Mouse (Mus musculus) spleen, adult 18-20 months (tissue): Measurements from ENCODE around the gene Tapt1.
"Not testable (repeated sequence)": the region's sequence is repeated elsewhere in the genome, so short reads cannot be mapped to it uniquely, and the experiment has no call there.

Experiments
- DNase-seq, 2 experiments: peaks; one replicate each; pipeline ENCODE4 v3.0.0; 2022; ENCODE audit warnings: mixed read lengths in 2 of 2

Gene Tapt1

DNA sequence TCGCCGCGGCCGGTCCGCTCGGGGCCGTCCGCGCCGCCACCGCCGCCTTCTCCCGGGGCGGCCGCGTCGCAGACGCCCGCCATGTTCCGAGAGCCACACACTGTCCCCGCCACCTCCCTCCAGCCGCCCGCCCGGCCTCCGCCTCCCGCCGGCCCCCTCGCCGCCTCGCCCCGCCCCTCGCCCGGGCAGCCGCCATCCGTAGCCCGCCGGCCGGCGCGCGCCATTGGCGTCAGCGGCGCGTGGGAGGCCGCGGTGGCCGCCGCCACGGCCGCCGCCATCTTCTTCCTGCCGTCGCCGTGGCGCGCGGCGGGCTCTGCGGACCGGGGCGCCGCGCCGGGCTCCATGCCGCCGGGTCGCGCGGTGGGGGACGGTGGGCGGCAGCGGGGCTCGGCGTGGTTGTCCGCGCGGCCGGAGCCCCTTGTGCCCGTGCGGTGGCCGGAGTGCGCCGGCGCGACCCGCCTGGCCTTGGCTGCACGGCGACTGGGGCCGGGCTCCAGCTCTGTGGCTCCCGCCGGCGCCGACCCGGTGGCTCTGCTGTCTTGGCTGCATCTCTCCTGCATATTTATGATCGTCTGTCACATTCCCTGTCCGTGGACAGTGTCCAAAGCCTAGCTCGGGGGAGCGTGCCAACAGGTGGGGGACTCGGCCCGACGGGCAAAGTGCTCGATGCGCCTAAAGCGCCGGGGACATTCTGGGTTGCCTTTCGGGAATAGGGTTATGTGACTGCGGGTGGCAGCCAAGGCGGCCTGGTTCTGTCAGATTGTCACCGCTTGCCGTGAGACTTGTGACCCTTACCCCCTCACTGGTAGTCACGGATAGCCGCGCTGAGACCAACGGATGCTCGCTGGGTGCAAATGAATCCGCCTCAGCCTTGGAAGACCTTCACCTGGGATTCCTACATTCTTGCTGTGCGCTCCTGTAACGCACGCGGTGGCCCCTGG is at the start of gene Tapt1:
TSS of gene Tapt1 (minus strand) at position 106 of the 941 bp plus-strand sequence.
- peak; percentile 85 to 91 for DNase-seq

GRCm38 (mm10) chr5:44271564-44271963 is 45.1 kb upstream of the Tapt1 start:
- no peak for DNase-seq

DNA sequence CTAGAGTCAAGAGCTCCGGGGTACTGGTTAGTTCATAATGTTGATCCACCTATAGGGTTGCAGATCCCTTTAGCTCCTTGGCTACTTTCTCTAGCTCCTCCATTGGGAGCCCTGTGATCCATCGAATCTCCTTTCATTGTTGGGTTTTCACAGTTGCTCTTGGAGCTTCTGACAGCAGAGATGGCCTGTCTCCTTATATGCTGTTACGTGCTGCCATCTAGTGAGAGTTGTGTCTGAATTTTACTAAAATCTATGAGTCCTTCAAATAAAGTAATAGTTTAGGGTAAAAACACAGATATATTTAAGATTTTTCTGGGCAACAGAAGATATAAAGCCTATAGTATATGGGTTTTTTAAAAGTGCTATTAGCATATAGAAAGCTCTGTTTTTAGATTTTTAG is 42.1 kb upstream of the Tapt1 start:
- DNase-seq = not testable (repeated sequence)

DNA sequence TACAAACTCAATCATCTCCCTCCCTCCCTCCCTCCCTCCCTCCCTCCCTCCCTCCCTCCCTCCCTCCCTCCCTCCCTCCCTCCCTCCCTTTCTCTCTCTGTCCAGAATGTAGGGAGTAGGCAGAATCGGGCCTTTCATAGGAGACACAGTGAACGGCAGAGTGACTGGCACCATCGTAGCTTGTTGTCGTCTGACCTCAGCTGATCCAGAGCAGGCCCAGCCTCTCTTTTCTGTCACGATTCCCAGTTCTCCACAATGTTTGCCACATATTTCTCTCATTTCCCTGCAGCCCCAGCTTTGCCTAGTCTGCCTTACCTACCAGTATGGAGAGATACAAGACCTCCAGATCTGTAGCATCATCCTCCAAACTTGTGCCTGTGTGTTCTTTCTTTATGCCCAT is 35.3 kb upstream of the Tapt1 start:
- DNase-seq = no peak

DNA sequence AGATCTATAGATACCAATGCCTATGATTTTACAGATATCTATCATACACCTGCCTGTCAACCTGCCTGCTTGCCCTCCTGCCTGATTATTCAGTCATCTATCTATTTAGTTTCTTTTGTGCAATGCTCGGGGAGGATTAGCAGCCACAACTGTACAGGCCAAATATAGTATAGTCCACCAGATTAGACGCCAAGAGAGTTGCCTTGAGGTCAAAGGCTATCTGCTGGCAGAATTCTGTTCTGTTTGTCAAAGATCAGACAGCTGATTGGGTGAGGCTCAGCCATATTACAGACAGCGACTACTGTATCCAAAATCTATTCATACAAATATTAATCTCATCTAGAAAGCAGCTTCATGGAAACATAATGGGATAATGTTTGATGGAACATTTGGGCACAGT is 34.7 kb upstream of the Tapt1 start:
- DNase-seq = no peak

DNA sequence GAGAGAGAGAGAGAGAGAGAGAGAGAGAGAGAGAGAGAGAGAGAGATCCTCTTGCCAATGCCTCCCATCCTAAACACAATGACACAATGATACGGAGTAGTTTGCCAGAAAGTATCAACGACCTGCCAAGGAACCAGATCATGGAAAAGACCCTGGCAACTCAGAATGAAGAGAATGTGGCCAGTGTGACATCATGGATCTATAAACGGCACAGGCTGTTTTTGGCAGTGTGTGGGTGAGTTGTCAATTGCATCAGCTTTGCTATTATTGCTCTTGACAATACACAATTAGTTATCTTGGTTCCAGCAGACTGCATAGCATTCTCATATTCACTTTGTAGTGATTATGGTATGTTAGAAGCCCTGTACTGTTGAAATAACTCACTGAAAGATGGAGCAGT is 33.3 kb upstream of the Tapt1 start:
- no peak for DNase-seq

GRCm38 (mm10) chr5:44258163-44258562 is 31.7 kb upstream of the Tapt1 start:
- no peak for DNase-seq

DNA sequence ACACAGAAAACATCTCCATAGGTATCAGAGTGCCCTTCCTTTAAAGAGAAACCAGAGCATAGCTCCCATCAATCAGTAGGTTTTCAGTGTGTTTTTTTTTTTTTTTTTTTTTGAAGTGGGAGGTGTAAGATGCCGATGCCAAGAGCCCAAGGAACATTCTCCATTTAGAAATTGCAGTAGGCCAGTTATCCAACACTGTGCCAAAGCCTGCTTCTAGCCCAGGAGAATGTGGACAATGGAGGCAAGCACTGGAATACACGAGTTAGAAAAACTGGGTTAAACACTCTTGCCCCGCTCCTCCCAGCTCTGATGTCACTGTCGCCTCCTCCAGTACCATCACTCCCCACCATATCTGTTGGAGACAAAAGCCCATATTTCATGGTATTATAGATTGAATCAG is 31.0 kb upstream of the Tapt1 start:
- no peak for DNase-seq

DNA sequence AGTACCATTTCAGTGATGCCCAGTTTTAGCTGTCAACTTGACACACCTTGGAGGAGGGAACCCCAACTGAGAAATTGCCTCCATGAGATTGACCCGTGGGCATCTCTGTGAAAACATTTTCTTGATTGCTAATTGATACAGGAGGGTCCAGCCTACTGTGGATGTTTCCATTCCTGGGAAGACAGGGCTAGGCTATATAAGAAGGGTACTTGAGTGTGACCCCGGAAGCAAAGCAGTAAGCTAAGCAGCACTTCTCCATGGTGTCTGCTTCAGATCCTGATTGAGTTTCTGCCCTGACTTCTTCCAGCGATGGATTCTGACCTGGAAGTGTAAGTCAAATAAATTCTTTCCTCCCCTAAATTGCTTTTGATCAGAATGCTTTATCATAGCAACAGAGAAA is 30.1 kb upstream of the Tapt1 start:
- DNase-seq = no peak

DNA sequence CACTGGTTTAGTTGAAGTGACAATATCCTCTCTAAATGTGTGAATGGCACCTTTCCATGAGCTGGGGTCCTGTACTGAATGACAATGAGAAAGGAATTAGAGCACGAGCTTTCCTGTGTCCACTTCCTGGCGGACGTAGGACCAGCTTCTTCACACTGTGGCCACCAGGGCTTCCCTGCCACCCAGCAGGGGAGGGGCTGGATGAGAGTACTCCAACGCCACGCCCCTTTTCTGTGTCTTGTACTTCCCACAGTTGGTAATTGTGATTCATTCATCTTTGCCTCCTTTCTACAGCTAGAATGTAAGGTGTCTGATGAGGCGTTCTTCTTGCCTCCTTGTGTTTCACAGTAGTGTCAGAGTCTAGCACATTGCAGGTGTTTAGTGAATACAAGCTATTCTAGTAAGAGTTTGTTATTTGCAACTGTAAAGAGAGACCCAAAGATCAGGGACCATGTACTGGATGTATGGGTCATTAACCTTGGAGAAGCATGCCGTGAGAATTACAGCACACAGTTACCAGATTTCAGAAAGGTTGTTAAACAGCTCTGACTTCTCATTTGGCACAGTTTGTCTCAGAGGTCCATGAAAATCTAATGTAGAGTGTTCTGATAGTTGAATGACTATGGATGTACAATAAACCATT is 29.5 kb upstream of the Tapt1 start:
- DNase-seq = no peak

- no peak for DNase-seq
Measured at GRCm38 (mm10) chr5:44253449-44253848, 27.0 kb upstream of the Tapt1 start.

DNA sequence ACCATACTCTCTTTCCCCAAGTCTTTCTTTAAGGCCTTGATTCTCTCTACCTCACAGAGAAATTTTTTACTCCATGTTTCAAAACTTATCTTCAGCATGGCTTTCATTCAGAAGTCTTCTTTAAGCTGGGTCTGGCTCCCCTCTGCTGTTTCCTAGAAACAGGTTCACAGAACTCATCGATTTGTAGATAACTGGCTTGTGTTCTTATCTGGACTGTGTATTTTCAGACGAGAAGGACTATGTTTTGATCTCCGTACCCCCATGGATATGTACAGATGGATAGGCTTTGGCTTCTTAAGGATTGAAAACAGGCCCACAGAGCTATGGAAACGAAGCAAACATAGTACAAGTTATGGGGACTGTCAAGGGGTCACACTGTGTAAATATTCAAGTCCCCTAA is 26.0 kb upstream of the Tapt1 start:
- no peak for DNase-seq

- DNase-seq = no peak
Measured at GRCm38 (mm10) chr5:44250211-44250955, 24.0 kb upstream of the Tapt1 start.

GRCm38 (mm10) chr5:44249363-44249762 is 22.9 kb upstream of the Tapt1 start:
- no peak for DNase-seq

- no peak for DNase-seq
Measured at GRCm38 (mm10) chr5:44246493-44247217, 20.2 kb upstream of the Tapt1 start.

DNA sequence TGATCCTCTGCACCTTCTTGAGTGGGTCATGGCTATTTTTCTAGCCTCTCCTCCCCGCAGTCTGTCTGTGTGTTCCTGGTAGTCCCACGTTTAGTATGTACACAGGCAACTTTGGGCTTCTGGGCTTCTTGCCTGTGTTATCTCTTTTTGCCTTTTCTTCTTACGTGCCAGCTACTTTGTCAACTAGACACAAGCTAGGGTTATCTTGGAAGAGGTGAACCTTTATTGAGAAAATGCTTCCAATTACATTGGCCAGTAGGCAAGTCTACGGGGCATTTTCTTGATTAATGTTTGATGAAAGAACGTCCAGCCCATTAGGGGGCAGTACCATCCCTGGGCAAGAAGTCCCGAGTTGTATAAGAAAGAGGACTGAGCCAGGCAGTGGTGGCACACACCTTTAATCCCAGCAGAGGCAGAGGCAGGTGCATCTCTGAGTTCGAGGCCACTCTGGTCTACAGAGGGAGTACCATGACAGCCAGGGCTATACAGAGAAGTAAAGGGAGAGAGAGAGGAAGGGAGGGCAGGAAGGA is 18.5 kb upstream of the Tapt1 start:
- DNase-seq = no peak

- DNase-seq = no peak
Measured at GRCm38 (mm10) chr5:44242828-44243227, 16.4 kb upstream of the Tapt1 start.

- DNase-seq = no peak
Measured at GRCm38 (mm10) chr5:44241726-44242125, 15.3 kb upstream of the Tapt1 start.

GRCm38 (mm10) chr5:44239187-44240136 is 13.0 kb upstream of the Tapt1 start:
- no peak for DNase-seq

- no peak for DNase-seq
Measured at GRCm38 (mm10) chr5:44238201-44238600, 11.8 kb upstream of the Tapt1 start.

GRCm38 (mm10) chr5:44234606-44235005 is 8.2 kb upstream of the Tapt1 start:
- DNase-seq = no peak
